Mouse (Mus musculus): ENCODE data around the gene Rexo1. TPM values are rescaled to one million over a fixed set of nuclear protein-coding genes. Genes with fewer than 3 reads are reported as not detected.

Gene Rexo1
- 113 to 133 TPM (median 119 TPM) in 4 replicates for total RNA-seq (2023; ENCODE audit: inconsistent age)

GRCm38 (mm10) chr10:80561116-80561944 is at the start of gene Rexo1:
TSS of gene Rexo1 (minus strand) at chr10:80561560.

GRCm38 (mm10) chr10:80605721-80606120 is 44.4 kb upstream of the Rexo1 start, which contains the start of gene Gm49322:
TSS of gene Gm49322 (plus strand) at chr10:80606021.

GRCm38 (mm10) chr10:80602698-80603325 is 41.5 kb upstream of the Rexo1 start, which contains the start of the genes Scamp4 and Adat3:
TSS of gene Scamp4 (plus strand) at chr10:80602872.
TSS of gene Adat3 (plus strand) at chr10:80602880.

GRCm38 (mm10) chr10:80589879-80590854 is 28.8 kb upstream of the Rexo1 start, which contains the start of gene Abhd17a:
TSS of gene Abhd17a (minus strand) at chr10:80590341.

GRCm38 (mm10) chr10:80577195-80578130 is 16.1 kb upstream of the Rexo1 start, which contains the start of gene Klf16:
TSS of gene Klf16 (minus strand) at chr10:80577321.

GRCm38 (mm10) chr10:80538710-80539394 is 22.5 kb downstream of the Rexo1 start, which contains the start of gene Atp8b3:
TSS of gene Atp8b3 (minus strand) at chr10:80539124.

GRCm38 (mm10) chr10:80494732-80495131 is 66.6 kb downstream of the Rexo1 start, which contains the start of gene Onecut3:
TSS of gene Onecut3 (plus strand) at chr10:80494835.

Other genes starting within 250 kb of the Rexo1 start
- 22.2 to 28.8 TPM (median 26.5 TPM) in 4 replicates for gene 2310011J03Rik, start 241.0 kb downstream of the Rexo1 start, total RNA-seq (2023; ENCODE audit: inconsistent age)
- gene Pcsk4, start 232.1 kb downstream of the Rexo1 start, total RNA-seq (2023; ENCODE audit: inconsistent age) = 0.57 to 1.9 TPM (median 1.1 TPM) in 4 replicates
- 0.42 TPM in 1 of 4 replicates, not detected in the others for gene Reep6, start 231.6 kb downstream of the Rexo1 start, total RNA-seq (2023; ENCODE audit: inconsistent age)
- gene Adamtsl5, start 213.1 kb downstream of the Rexo1 start, total RNA-seq (2023; ENCODE audit: inconsistent age) = not detected in 4 replicates
- not detected in 4 replicates for gene Plk5, start 205.1 kb downstream of the Rexo1 start, total RNA-seq (2023; ENCODE audit: inconsistent age)
- 6.5 to 9.5 TPM (median 8.0 TPM) in 4 replicates for gene Mex3d, start 173.9 kb downstream of the Rexo1 start, total RNA-seq (2023; ENCODE audit: inconsistent age)
- gene Mbd3, start 162.0 kb downstream of the Rexo1 start, total RNA-seq (2023; ENCODE audit: inconsistent age) = 92.7 to 106 TPM (median 96.9 TPM) in 4 replicates
- gene Uqcr11, start 154.7 kb downstream of the Rexo1 start, total RNA-seq (2023; ENCODE audit: inconsistent age) = 67.9 to 79.6 TPM (median 73.1 TPM) in 4 replicates
- 176 to 212 TPM (median 193 TPM) in 4 replicates for gene Tcf3, start 127.9 kb downstream of the Rexo1 start, total RNA-seq (2023; ENCODE audit: inconsistent age)
- gene Onecut3, start 66.7 kb downstream of the Rexo1 start, total RNA-seq (2023; ENCODE audit: inconsistent age) = not detected in 4 replicates
- gene Atp8b3, start 22.4 kb downstream of the Rexo1 start, total RNA-seq (2023; ENCODE audit: inconsistent age) = 0.18 TPM in 1 of 4 replicates, not detected in the others
- 28.7 to 30.4 TPM (median 29.1 TPM) in 4 replicates for gene Klf16, start 15.8 kb upstream of the Rexo1 start, total RNA-seq (2023; ENCODE audit: inconsistent age)
- 98.4 to 122 TPM (median 111 TPM) in 4 replicates for gene Abhd17a, start 28.8 kb upstream of the Rexo1 start, total RNA-seq (2023; ENCODE audit: inconsistent age)
- gene Scamp4, start 41.3 kb upstream of the Rexo1 start, total RNA-seq (2023; ENCODE audit: inconsistent age) = 59.8 to 72.2 TPM (median 66.6 TPM) in 4 replicates
- 11.7 to 18.8 TPM (median 16.4 TPM) in 4 replicates for gene Adat3, start 41.3 kb upstream of the Rexo1 start, total RNA-seq (2023; ENCODE audit: inconsistent age)
- gene Gm49322, start 44.5 kb upstream of the Rexo1 start, total RNA-seq (2023; ENCODE audit: inconsistent age) = 8.0 to 11.8 TPM (median 9.9 TPM) in 4 replicates
- gene Csnk1g2, start 61.3 kb upstream of the Rexo1 start, total RNA-seq (2023; ENCODE audit: inconsistent age) = 197 to 226 TPM (median 216 TPM) in 4 replicates
- 28.4 to 35.4 TPM (median 33.8 TPM) in 4 replicates for gene Btbd2, start 95.5 kb upstream of the Rexo1 start, total RNA-seq (2023; ENCODE audit: inconsistent age)
- gene Mknk2, start 116.6 kb upstream of the Rexo1 start, total RNA-seq (2023; ENCODE audit: inconsistent age) = 439 to 470 TPM (median 448 TPM) in 4 replicates
- gene Mob3a, start 140.4 kb upstream of the Rexo1 start, total RNA-seq (2023; ENCODE audit: inconsistent age) = 98.5 to 112 TPM (median 103 TPM) in 4 replicates
- gene Izumo4, start 140.6 kb upstream of the Rexo1 start, total RNA-seq (2023; ENCODE audit: inconsistent age) = 27.3 to 49.1 TPM (median 36.6 TPM) in 4 replicates
- gene Ap3d1, start 180.7 kb upstream of the Rexo1 start, total RNA-seq (2023; ENCODE audit: inconsistent age) = 128 to 153 TPM (median 137 TPM) in 4 replicates
- 65.5 to 67.7 TPM (median 67.0 TPM) in 4 replicates for gene Dot1l, start 193.6 kb upstream of the Rexo1 start, total RNA-seq (2023; ENCODE audit: inconsistent age)
- 69.6 to 87.1 TPM (median 77.5 TPM) in 4 replicates for gene Sf3a2, start 236.6 kb upstream of the Rexo1 start, total RNA-seq (2023; ENCODE audit: inconsistent age)
- 120 to 133 TPM (median 122 TPM) in 4 replicates for gene Plekhj1, start 237.1 kb upstream of the Rexo1 start, total RNA-seq (2023; ENCODE audit: inconsistent age)
- gene Amh, start 243.7 kb upstream of the Rexo1 start, total RNA-seq (2023; ENCODE audit: inconsistent age) = 0.96 to 1.9 TPM (median 1.5 TPM) in 4 replicates